Mouse (Mus musculus) intestine, embryonic 14.5 days (tissue): ENCODE data around the gene Pttg1ip. TPM values are rescaled to one million over a fixed set of nuclear protein-coding genes. Genes with fewer than 3 reads are reported as not detected.

Experiments
- ATAC-seq: fragments of 200-750 bp; cut with Nextera tagmentation; replicated peaks from 2 replicates; pipeline ENCODE4 v1.8.0; 2017; ENCODE audit warnings: low read depth, moderate number of reproducible peaks, moderate TSS enrichment, moderate library complexity; ENCODE audit not compliant: low FRiP score, low TSS enrichment
- DNase-seq: peaks from one replicate; pipeline ENCODE4 v3.0.0-alpha.2; 2018; ENCODE audit warnings: low spot score
- H3K27ac ChIP-seq: fragments of 300-500 bp; sonication (generic); 2 replicates; pipeline ENCODE4 v1.5.1; 2014; ENCODE audit warnings: low read depth, mild to moderate bottlenecking, control low read depth
- H3K27me3 ChIP-seq: fragments of 300-500 bp; sonication (generic); replicated peaks from 2 replicates; pipeline ENCODE4 v1.6.1; 2014; ENCODE audit warnings: low read length, control low read depth; ENCODE audit not compliant: control insufficient read depth, insufficient read depth
- H3K36me3 ChIP-seq: fragments of 300-500 bp; sonication (generic); 2 replicates; pipeline ENCODE4 v1.6.1; 2014; ENCODE audit warnings: low read length, control low read depth; ENCODE audit not compliant: control insufficient read depth, insufficient read depth
- H3K4me1 ChIP-seq: fragments of 300-500 bp; sonication (generic); replicated peaks from 2 replicates; pipeline ENCODE4 v1.6.1; 2014; ENCODE audit warnings: low read length, control low read depth, mixed read lengths; ENCODE audit not compliant: control insufficient read depth, insufficient read depth
- H3K4me2 ChIP-seq: fragments of 300-500 bp; sonication (generic); 2 replicates; pipeline ENCODE4 v1.6.1; 2014; ENCODE audit warnings: low read length
- H3K4me3 ChIP-seq: fragments of 300-500 bp; sonication (generic); 2 replicates; pipeline ENCODE4 v1.5.1; 2014; ENCODE audit warnings: low read depth, low read length, control low read depth, mixed read lengths
- H3K9ac ChIP-seq: fragments of 300-500 bp; sonication (generic); 2 replicates; pipeline ENCODE4 v1.6.1; 2014; ENCODE audit warnings: mild to moderate bottlenecking, low read length
- H3K9me3 ChIP-seq: fragments of 300-500 bp; sonication (generic); 2 replicates; pipeline ENCODE4 v1.6.1; 2016; ENCODE audit warnings: low read length, control low read depth; ENCODE audit not compliant: control insufficient read depth
- WGBS: fragments of 180-500 bp; shearing (Covaris S2); extraction: QIAGEN DNeasy Blood & Tissue Kit; methylation state at CpG from one replicate; pipeline ENCODE4 v1.1.7; 2014; 5-methylcytosine and 5-hydroxymethylcytosine counted together
- polyA plus RNA-seq: library from polyadenylated mRNA; unstranded; fragments of >200 nt; fragmentation: Nextera tagmentation; extraction: Ambion mirVana; gene quantifications from 2 replicates; pipeline ENCODE4 v1.2.1, GENCODE M21; 2014

Gene Pttg1ip
- polyA plus RNA-seq, 1 experiment from 2014 or later, result 155 TPM

DNA sequence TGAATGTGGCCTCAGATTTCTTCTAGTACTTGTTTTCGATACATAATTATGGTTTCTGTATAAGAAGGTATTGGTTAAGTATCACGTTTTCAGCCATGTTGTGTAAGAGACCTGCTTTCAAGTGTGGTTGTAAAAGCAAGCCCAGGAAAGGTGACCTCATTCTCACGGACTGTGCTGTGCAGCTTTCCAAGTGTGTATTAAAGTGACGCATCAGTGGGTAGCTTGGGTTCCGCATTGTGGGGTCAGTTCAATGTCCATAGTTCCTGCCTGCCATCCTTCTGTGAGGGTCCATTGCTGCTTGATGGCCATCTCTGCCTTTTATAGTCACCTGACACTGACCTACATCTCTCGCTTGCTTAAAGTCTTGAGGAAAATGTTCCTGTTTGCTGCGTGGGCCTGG, 35.4 kb downstream of the Pttg1ip start:
- Histone ChIP-seq H3K36me3 (peaks cover 72% of the 10 kb centered on the region), H3K27ac (no peak overlapping the region), H3K4me1 (no peaks in the 10 kb centered on the region), H3K4me3 (no peak overlapping the region), H3K4me2 (no peak overlapping the region), H3K27me3 (no peaks in the 10 kb centered on the region), H3K9me3 (no peaks in the 10 kb centered on the region), H3K9ac (no peak overlapping the region)
- WGBS, result 93% methylated on average over 7 of the region's 7 CpGs
- ATAC-seq (no peak), DNase-seq (no peak)

DNA sequence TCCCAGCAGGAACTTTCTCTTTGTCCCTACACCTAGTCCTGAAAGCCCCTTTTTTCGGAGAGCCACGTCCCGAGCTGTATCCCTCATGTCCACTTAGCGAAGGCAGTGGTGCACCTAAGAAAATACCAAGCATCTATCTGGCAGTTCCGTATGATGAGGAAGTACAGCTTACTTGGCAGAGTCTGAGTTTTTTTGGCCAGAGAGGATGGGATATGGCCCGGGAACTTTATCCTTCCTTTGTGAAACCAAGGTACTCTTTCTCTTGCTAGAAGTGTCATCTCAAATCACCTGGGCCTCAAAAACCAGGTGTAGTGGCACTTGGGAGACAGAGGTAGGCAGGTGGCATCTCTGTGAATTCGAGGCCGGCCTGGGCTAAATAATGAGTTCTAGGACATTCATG, 40.0 kb downstream of the Pttg1ip start:
- Histone ChIP-seq H3K9me3 (no peaks in the 10 kb centered on the region), H3K36me3 (peaks cover 37% of the 10 kb centered on the region), H3K4me3 (peak overlapping the region; percentile 96), H3K9ac (peak overlapping the region; percentile 99), H3K27ac (peak overlapping the region; percentile 87), H3K4me1 (peaks cover 20% of the 10 kb centered on the region; the same call in 1 of the 2 replicates), H3K4me2 (peak overlapping the region; percentile 90), H3K27me3 (no peaks in the 10 kb centered on the region)
- DNase-seq, result no peak
- peak; percentile 1; the same call in 1 of the 2 replicates for ATAC-seq
- 76% methylated on average over 8 of the region's 8 CpGs for WGBS

DNA sequence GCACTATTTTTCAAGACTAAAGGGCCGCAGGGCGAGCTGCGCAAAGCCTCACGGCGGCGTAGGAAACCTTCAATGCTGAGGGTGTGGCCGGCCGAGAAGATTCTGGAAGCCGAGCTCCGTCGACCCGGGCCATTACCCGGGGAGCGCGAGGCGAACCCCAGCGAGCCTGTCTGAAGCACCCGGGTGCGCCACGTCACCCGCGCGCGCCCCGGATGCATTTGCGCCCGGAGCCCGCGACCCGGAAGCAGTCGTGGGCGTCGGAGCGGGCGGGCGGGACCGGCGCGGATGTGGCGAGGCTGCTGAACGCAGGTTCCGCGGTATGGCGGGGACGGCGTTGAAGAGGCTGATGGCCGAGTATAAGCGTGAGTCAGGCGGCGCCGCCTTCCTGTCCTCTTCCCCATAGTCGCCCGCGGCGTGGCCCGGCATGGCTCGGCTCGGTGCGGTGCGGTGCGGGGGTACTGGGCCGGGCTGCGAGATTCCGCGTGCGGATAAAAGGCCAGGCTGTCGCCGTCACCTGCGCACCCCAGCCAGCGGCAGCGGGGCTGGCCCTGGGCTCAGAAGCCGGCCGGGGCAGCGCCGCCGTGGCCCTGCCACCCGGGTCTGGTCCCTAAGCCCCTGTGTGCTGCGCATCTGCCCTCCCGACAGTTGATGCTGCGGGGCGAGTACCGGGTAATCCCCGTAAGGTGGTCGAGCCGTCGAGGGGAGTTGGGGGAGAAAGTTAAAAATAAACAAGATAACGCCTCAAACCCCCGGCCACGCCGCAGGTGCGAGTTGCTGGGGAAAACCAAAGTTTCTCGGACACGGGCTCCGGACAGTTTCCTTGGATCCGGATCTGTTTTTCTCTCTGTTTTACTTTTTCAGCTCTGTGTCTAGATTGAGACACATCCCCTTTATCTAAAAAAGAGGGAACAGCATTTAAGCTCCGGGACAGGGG, 40.8 kb downstream of the Pttg1ip start, which contains the start of gene Ube2g2:
Gene Ube2g2 (plus strand): TSS at position 221 of the 934 bp plus-strand sequence.
- peak within 1 kb of the TSS; percentile 96 for H3K4me3 ChIP-seq
- no peaks in the 10 kb centered on the region for H3K27me3 ChIP-seq
- no peaks in the 10 kb centered on the region for H3K9me3 ChIP-seq
- peaks cover 20% of the 10 kb centered on the region; the same call in 1 of the 2 replicates for H3K4me1 ChIP-seq
- ATAC-seq (peak; percentile 94), DNase-seq (peak; percentile 95)
- peak within 1 kb of the TSS; percentile 90 for H3K4me2 ChIP-seq
- under 1% methylated on average over 81 of the region's 96 CpGs for WGBS
- H3K27ac ChIP-seq, result peak within 1 kb of the TSS; percentile 87
- peaks cover 30% of the 10 kb centered on the region for H3K36me3 ChIP-seq
- H3K9ac ChIP-seq, result peak within 1 kb of the TSS; percentile 99

DNA sequence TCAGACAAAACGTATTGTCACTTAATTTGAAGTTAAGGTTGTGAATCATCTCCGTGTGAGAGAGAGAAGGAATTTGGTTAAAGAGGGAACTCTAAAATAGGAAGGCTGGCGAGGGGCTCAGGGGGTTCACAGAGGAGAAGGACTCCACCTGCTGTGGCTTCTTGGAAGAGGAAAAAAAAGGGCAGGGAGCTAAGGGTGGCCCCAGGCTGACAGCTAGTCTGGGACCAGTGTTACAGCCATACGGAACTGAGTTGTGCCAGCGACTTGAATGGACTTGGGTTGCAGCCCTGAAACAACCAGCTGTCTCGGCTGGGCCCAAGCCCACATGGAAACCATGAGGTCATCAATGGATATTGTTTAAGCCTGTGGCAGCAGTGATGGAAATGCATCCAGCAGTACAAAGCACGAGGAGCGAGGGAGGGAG, 41.6 kb downstream of the Pttg1ip start:
- ATAC-seq (0 out of 2 replicates have a peak, but pooled peaks have one; percentile 26), DNase-seq (peak; percentile 67)
- Histone ChIP-seq H3K4me2 (peak overlapping the region; percentile 90), H3K27ac (peak overlapping the region; percentile 87; the same call in 1 of the 2 replicates), H3K27me3 (no peaks in the 10 kb centered on the region), H3K4me1 (peaks cover 20% of the 10 kb centered on the region; the same call in 1 of the 2 replicates), H3K9ac (peak overlapping the region; percentile 99), H3K9me3 (no peaks in the 10 kb centered on the region), H3K4me3 (peak overlapping the region; percentile 96), H3K36me3 (peaks cover 23% of the 10 kb centered on the region)
- 11% methylated on average over 8 of the region's 8 CpGs for WGBS

DNA sequence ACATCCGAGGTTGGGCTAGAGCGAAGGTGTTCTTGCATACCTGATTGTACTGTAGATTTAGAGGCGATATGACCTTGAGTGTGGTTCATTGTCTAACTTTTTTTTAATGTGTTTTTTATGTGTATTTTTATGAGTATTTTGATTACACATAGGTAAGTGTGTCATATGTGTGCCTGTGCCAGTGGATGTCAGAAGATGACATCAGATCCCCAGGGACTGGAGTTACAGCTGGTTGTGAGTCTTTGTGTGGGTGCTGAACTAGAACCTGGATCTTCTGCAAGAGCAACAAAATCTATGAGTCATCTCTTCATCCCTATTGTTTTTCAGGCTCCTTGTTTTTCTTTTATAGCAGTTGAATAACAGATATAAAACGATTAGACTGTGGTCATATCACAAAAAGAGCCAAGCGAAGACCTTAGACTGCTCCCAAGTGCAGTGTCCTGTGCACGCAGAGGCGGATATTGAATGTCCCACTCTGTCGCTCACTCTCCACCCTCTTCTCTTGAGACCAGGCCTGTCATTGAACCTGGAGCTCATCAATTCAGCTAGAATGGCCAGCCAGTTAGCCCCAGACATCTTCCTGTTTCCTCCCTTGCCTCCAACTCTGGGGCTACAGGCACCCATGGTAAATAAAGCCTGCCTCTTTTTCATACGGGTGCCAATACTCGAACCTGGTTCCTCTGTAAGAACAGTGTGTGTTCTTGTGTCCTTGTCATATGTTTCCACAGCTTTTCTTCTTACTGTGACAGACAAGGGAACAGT, 42.3 kb downstream of the Pttg1ip start:
- H3K27ac ChIP-seq, result no peak overlapping the region
- H3K4me2 ChIP-seq, result peak overlapping the region; percentile 90
- H3K9me3 ChIP-seq, result no peaks in the 10 kb centered on the region
- ATAC-seq (no peak), DNase-seq (no peak)
- peak overlapping the region; percentile 99 for H3K9ac ChIP-seq
- H3K27me3 ChIP-seq, result no peaks in the 10 kb centered on the region
- peaks cover 20% of the 10 kb centered on the region; the same call in 1 of the 2 replicates for H3K4me1 ChIP-seq
- H3K36me3 ChIP-seq, result peaks cover 16% of the 10 kb centered on the region
- WGBS, result 86% methylated on average over 10 of the region's 10 CpGs
- peak overlapping the region; percentile 96 for H3K4me3 ChIP-seq

DNA sequence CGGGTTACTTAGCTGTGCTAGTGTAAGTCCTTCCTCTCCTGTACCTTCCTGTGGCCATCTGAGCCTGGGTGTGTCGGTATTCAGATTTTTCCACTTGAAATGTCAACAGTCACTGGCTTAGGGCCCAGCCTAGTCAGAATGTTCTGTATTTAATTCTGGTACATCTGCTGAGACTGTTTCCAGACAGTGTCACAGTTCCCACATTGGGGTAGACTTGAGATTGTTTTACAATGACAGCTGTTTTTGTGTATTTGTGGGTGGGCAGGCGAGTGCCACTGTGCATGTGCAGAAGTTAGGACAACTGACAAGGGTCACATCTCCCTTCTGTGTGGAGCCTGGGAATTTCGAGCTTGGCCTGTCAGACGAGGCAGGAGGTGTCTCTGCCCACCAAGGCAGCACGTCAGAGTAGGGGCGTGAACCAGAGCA, 43.1 kb downstream of the Pttg1ip start:
- WGBS, result 73% methylated on average over 7 of the region's 7 CpGs
- Histone ChIP-seq H3K4me2 (no peak overlapping the region), H3K9me3 (no peaks in the 10 kb centered on the region), H3K27ac (no peak overlapping the region), H3K9ac (no peak overlapping the region), H3K4me1 (peaks cover 20% of the 10 kb centered on the region; the same call in 1 of the 2 replicates), H3K36me3 (peaks cover 11% of the 10 kb centered on the region), H3K27me3 (no peaks in the 10 kb centered on the region), H3K4me3 (no peak overlapping the region)
- ATAC-seq (no peak), DNase-seq (no peak)

DNA sequence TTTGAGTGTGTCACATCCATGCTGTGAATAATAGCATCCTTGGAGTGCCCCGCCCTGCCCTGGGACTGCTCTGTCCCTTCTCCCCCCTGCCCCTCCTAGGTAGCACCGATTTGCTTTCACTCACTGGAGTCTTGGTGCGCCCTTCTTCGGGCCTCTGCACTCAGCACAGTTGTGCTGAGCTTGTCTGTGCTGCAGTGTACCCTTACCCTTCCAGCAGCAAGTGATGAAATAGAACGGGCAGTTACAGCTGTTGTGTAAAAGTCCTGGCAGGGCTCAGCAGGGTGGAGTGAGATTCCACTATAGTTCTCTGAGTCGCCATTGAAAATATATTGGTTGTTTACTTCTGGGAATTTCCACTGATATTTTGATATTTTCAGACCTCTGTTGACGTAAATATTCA, 44.5 kb downstream of the Pttg1ip start:
- no peak overlapping the region for H3K4me3 ChIP-seq
- ATAC-seq (no peak), DNase-seq (no peak)
- peaks cover 11% of the 10 kb centered on the region for H3K36me3 ChIP-seq
- no peak overlapping the region for H3K9ac ChIP-seq
- H3K9me3 ChIP-seq, result no peaks in the 10 kb centered on the region
- H3K4me1 ChIP-seq, result peaks cover 20% of the 10 kb centered on the region; the same call in 1 of the 2 replicates
- WGBS, result 78% methylated on average over 7 of the region's 7 CpGs
- no peaks in the 10 kb centered on the region for H3K27me3 ChIP-seq
- no peak overlapping the region for H3K4me2 ChIP-seq
- H3K27ac ChIP-seq, result no peak overlapping the region

DNA sequence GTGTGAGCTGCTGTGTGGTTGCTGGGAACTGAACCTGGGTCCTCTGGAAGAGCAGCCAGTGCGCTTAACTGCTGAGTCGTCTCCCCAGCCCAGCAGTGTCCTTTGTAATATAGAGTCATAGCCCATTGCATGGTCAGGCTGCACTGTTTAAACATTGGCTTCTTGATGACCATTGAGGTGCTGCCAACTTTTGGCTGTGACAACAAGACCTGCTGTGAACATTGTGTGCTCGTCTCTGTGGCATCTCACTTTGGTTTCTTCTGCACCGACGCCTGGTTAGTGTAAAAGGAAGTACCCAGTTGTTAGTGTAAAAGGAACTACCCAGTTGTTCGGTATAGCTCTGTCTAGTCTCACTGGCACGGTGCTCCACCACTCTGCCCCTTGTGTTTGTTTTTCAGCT, 45.1 kb downstream of the Pttg1ip start:
- WGBS, result 78% methylated on average over 7 of the region's 7 CpGs
- H3K9me3 ChIP-seq, result no peaks in the 10 kb centered on the region
- H3K4me1 ChIP-seq, result peaks cover 20% of the 10 kb centered on the region; the same call in 1 of the 2 replicates
- H3K4me3 ChIP-seq, result no peak overlapping the region
- no peak overlapping the region for H3K27ac ChIP-seq
- peaks cover 16% of the 10 kb centered on the region for H3K36me3 ChIP-seq
- H3K27me3 ChIP-seq, result no peaks in the 10 kb centered on the region
- no peak overlapping the region for H3K9ac ChIP-seq
- DNase-seq, result no peak
- no peak for ATAC-seq
- no peak overlapping the region for H3K4me2 ChIP-seq
